Mouse (Mus musculus) neural tube, embryonic 12.5 days (tissue): Measurements from ENCODE around the gene Mesp1. TPM values are rescaled to one million over a fixed set of nuclear protein-coding genes. Genes with fewer than 3 reads are reported as not detected.
A peak's percentile ranks its signal among the peaks of the same experiment; 100 is the strongest.

ENCODE experiments used
- ATAC-seq: fragments of 200-750 bp; cut with Nextera tagmentation; 2 replicates; pipeline ENCODE4 v1.8.0; 2017; ENCODE audit warnings: low read depth, mild to moderate bottlenecking, moderate TSS enrichment, moderate library complexity; ENCODE audit not compliant: low FRiP score
- H3K27ac ChIP-seq: fragments of 300-500 bp; sonication (generic); 2 replicates; pipeline ENCODE4 v1.5.1; 2016
- H3K27me3 ChIP-seq: fragments of 300-500 bp; sonication (generic); replicated peaks from 2 replicates; pipeline ENCODE4 v1.6.1; 2016; ENCODE audit warnings: mild to moderate bottlenecking
- H3K36me3 ChIP-seq: fragments of 300-500 bp; sonication (generic); 2 replicates; pipeline ENCODE4 v1.6.1; 2016; ENCODE audit warnings: mild to moderate bottlenecking
- H3K4me1 ChIP-seq: fragments of 300-500 bp; sonication (generic); 2 replicates; pipeline ENCODE4 v1.6.1; 2016
- H3K4me2 ChIP-seq: fragments of 300-500 bp; sonication (generic); replicated peaks from 2 replicates; pipeline ENCODE4 v1.6.1; 2016; ENCODE audit warnings: mild to moderate bottlenecking
- H3K4me3 ChIP-seq: fragments of 300-500 bp; sonication (generic); 2 replicates; pipeline ENCODE4 v1.5.1; 2016
- H3K9ac ChIP-seq: fragments of 300-500 bp; sonication (generic); 2 replicates; pipeline ENCODE4 v1.6.1; 2016; ENCODE audit warnings: mild to moderate bottlenecking
- H3K9me3 ChIP-seq: fragments of 300-500 bp; sonication (generic); 2 replicates; pipeline ENCODE4 v1.6.1; 2016; ENCODE audit warnings: mild to moderate bottlenecking
- WGBS: fragments of 180-500 bp; shearing (Covaris S2); methylation state at CpG from one replicate; pipeline ENCODE4 v1.1.7; 2016; 5-methylcytosine and 5-hydroxymethylcytosine counted together
- polyA plus RNA-seq: library from polyadenylated mRNA; unstranded; fragments of >200 nt; fragmentation: Nextera tagmentation; extraction: Ambion mirVana; gene quantifications from 2 replicates; pipeline ENCODE4 v1.2.1, GENCODE M21; 2016

Mesp1 gene
- polyA plus RNA-seq, 1 experiment from 2014 or later = not detected

DNA sequence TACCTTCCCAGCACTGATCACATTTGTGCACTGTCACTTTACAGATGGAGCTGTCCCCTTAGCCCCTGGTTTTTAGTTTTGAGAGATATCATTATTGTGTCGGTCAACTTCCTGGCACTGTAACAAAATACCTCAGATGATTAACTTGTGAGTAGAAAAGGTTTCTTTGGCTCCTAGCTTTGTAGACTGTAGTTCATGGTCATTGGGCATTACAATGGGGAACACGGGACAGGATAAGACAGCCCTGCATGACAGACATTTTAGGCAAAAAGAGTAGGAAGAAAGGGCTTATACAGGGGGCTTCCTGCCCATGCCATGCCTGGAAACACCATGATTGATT is 11.1 kb downstream of the Mesp1 start:
- ATAC-seq = no peak
- H3K4me2 ChIP-seq = no peak overlapping the region
- 84% methylated on average over 2 of the region's 2 CpGs for WGBS

DNA sequence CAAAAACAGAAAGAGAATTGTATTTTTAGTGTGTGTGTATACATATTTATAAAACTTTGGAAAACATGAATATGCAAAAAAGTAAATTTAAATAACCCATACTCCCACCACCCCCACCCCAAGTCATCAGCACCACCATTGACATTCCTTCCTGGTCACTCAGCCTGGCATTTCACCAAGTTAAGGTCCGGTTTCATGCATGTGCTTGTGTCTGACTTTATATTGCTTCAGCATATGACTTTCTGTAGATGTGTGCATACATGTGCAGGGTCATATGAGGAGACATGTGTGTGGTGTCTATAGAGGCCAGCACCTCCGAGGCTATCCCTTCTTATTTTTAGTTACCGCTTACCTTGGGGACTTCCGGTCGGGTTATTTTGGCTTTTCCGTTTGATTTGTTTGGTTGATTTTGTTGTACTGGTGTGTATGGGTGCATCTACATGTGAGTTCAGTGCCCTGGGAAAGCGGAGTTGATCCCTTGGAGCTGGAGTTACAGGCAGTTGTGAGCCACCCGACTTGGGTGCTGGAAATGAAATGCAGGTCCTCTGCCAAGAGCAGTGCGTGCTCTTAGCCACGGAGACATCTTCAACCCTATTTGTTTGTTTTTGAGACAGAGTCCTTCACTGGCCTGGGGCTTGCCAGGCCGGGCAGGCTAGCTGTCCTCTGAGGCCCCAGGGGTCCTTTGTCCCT is 11.6 kb downstream of the Mesp1 start:
- H3K27me3 ChIP-seq = no peaks in the 10 kb centered on the region
- no peak for ATAC-seq
- no peak overlapping the region for H3K9ac ChIP-seq
- no peaks in the 10 kb centered on the region for H3K4me1 ChIP-seq
- H3K4me2 ChIP-seq = no peak overlapping the region
- H3K36me3 ChIP-seq = no peaks in the 10 kb centered on the region
- no peaks in the 10 kb centered on the region for H3K9me3 ChIP-seq
- 84% methylated on average over 11 of the region's 11 CpGs for WGBS
- H3K4me3 ChIP-seq = no peak overlapping the region
- no peak overlapping the region for H3K27ac ChIP-seq

More for the DNA sequence above, 11.1 kb downstream of the Mesp1 start:
- H3K27me3 ChIP-seq = no peaks in the 10 kb centered on the region
- H3K9ac ChIP-seq = no peak overlapping the region
- H3K9me3 ChIP-seq = no peaks in the 10 kb centered on the region
- H3K4me3 ChIP-seq = no peak overlapping the region
- H3K36me3 ChIP-seq = no peaks in the 10 kb centered on the region
- no peaks in the 10 kb centered on the region for H3K4me1 ChIP-seq
- H3K27ac ChIP-seq = no peak overlapping the region

DNA sequence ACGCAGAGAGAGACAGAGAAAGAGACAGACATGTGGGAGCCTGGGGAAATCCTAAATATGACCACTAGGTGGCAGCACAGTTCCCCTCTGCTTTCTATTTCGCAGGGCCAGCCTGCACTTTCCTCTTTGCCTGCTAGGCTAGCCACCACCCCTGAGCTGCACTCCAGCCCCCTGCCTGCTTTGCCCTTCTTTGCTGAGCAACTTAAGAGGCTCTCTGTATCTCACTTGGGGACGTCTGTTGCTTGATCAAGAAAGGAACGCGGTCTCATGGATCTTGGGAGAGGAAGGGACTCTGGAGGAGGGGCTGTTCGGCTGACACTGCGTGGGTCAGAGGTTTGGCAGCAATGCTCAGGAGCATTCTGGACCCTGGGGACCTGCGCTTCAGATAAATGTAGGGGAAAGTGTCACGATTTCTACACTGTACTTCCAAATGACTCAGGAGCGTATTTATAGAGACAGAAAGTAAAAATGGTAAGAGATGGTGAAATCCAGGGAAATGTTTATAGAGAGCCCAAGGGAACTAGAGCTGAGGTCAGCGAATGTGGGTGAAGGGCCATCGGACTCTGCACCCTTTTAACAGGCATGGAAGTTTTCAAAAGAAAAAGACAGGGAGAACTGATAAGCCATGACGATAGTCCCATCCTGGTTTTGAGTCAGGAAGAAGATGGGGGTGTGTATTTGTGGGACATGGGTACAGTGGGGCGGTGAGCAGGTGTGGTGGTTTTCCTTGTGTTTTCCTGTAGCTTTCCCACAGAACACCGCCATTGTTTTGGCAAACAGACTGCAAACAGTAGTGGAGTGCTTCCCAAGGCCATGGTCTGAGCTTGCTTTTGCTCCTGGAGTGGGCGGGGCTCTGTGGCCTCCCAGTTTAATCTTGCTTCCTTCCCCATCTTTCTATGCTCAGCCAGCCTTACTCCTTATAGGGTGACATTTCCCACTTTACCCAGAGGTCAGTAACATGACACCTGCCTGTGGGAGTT is 12.7 kb downstream of the Mesp1 start:
- H3K9ac ChIP-seq = 0 out of 2 replicates have a peak overlapping the region, but pooled peaks have one; percentile 30
- no peak overlapping the region for H3K27ac ChIP-seq
- no peaks in the 10 kb centered on the region for H3K36me3 ChIP-seq
- H3K9me3 ChIP-seq = no peaks in the 10 kb centered on the region
- H3K27me3 ChIP-seq = no peaks in the 10 kb centered on the region
- no peak; the same call in 1 of the 2 replicates for ATAC-seq
- peak overlapping the region; percentile 48 for H3K4me2 ChIP-seq
- no peak overlapping the region for H3K4me3 ChIP-seq
- no peaks in the 10 kb centered on the region for H3K4me1 ChIP-seq
- 32% methylated on average over 16 of the region's 16 CpGs for WGBS

DNA sequence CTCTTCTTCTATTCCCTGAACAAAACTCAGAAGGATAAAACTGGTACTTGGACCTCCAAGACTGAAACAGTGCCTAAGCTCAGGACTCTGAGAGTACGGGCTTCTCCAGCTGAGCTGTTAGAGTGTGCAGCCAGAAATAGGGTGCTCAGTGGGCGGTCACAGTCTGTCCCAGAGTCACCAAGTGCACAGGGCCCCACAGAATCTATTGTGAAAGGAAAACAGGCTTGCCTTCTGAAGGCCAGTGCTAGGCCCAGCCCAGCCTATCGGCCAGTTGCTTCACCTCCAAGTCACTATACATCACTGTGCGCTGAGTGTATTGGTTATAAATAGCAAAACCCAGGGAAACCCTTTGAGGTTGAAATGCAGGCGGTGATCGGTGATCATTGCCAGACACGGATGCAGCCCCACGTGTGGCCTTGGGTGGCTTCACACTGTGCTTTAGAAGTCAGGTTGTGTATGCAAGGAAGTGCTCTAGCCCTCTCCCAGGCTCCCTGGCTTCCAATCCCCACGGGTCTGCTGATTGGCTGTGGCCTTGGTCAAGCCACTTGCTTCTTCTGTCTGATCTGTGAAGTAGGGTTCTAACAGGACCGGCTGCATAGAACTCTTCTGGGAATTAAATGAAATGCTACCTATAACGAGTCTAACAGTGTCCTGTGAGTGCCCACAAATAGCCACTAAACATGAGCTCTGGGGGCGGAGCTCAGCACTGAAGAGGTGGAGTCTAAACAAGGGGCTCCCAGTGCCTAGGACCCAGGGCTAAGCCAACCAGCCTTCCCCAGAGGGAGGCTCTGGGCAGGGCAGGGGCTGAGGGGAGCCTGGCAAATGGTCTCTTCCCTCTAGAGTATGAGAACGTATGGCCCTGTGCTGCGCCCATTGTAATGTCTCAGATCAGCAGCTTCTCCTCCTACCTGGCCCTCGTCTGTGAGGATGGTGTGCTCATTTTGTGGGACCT is 21.8 kb downstream of the Mesp1 start:
- Histone ChIP-seq H3K4me3 (no peak overlapping the region), H3K4me1 (no peaks in the 10 kb centered on the region), H3K27ac (no peak overlapping the region), H3K9ac (no peak overlapping the region), H3K9me3 (no peaks in the 10 kb centered on the region), H3K4me2 (no peak overlapping the region), H3K36me3 (no peaks in the 10 kb centered on the region), H3K27me3 (no peaks in the 10 kb centered on the region)
- no peak for ATAC-seq
- 36% methylated on average over 15 of the region's 15 CpGs for WGBS

DNA sequence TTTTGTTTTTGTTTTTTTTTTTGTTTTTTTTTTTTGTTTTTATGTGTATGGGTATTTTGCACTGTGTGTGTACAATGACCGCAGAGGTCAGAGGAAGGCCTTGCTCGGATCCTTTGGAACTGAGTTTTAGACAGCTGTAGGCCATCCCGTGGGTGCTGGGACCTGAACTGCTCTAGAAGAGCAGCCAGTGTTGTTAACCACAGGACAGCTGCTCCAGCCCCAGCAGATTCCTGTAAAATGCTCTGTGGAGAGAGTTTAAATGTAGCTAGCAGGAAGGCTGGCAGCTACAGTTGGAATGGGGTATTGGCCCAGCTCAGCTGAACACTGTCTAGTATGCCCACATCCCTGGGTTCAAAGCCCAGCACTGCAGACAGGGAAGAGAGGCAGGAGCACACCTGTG is 23.9 kb downstream of the Mesp1 start:
- H3K9me3 ChIP-seq = no peaks in the 10 kb centered on the region
- no peak overlapping the region for H3K9ac ChIP-seq
- H3K27ac ChIP-seq = no peak overlapping the region
- ATAC-seq = no peak
- H3K4me1 ChIP-seq = no peaks in the 10 kb centered on the region
- H3K36me3 ChIP-seq = no peaks in the 10 kb centered on the region
- no peak overlapping the region for H3K4me2 ChIP-seq
- WGBS = 79% methylated on average over 3 of the region's 3 CpGs
- H3K27me3 ChIP-seq = no peaks in the 10 kb centered on the region
- no peak overlapping the region for H3K4me3 ChIP-seq

DNA sequence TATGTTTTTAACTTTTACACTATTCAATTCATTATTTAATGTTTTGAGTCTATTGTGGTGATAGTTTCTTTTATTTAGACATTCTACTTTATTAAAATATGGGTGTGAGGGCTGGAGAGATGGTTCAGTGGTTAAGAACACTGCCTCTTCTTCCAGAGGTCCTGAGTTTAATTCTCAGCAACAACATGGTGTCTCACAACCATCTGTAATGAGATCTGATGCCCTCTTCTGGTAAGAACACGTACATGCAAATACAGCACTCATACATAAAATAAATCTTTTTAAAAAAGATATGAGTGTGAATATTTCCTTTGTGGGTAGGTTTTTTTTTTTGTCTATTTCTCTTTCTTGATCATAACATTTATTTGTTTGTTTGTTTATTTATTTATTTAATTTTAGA is 27.6 kb downstream of the Mesp1 start:
- 38% methylated on average over 1 of the region's 1 CpGs for WGBS
- Histone ChIP-seq H3K4me1 (no peaks in the 10 kb centered on the region), H3K27ac (no peak overlapping the region), H3K9ac (no peak overlapping the region), H3K27me3 (no peaks in the 10 kb centered on the region), H3K4me2 (no peak overlapping the region), H3K9me3 (no peaks in the 10 kb centered on the region), H3K36me3 (no peaks in the 10 kb centered on the region), H3K4me3 (no peak overlapping the region)
- ATAC-seq = no peak

DNA sequence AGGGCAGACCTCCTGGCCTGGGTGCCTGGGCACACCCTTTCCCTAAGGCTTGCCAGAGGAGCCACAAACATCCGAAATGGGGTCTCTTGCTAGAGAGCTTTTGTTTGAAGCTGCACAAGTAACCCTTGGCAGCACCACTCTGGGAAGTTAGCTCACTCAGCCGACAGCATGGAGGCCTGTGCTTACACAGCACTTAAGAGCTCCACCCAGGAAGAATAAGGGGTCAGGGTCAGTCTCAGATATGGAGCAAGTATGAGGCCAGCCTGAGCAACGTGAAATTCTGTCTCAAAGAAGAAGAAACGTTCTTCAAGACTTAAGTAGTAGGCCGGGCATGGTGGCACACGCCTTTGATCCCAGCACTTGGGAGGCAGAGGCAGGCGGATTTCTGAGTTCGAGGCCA is 31.5 kb downstream of the Mesp1 start:
- Histone ChIP-seq H3K4me3 (no peak overlapping the region), H3K4me2 (no peak overlapping the region), H3K4me1 (no peaks in the 10 kb centered on the region), H3K36me3 (no peaks in the 10 kb centered on the region), H3K9ac (no peak overlapping the region), H3K27me3 (no peaks in the 10 kb centered on the region), H3K9me3 (no peaks in the 10 kb centered on the region), H3K27ac (no peak overlapping the region)
- WGBS = 85% methylated on average over 8 of the region's 8 CpGs
- ATAC-seq = no peak

DNA sequence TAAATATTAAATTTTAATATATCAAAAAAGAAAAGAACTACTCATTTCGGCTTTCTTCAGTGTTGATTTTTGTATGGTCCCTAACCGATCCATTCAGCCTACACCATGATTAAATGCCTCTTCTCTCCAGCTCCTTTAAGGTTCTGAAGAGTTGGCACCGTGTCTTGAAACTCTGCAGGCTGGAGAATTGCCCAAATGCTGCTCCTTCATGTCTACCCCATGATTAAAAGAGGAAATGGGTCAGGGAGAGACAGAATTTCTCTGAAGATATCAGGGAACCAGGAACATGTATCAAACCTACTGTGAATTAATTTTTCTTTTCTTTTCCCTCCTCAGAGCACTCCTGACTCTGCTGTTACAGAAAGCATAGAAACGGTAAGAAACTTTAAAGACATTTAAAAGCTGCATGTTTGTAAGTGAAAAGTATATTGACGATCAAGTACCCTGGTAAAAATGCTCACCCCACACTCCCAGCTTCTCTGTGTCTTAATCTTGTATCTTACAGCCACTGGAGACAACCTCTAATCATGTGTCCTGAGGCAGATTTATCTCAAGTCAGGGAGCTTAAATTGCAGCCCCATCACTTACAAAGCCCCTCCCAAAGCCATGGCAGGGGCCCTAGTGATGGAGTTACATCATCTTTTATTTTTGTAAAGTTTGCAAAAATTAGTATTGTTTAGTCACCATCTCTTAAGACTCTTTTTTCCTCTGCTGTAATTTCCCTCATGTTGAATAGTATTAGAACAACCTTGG is 32.3 kb downstream of the Mesp1 start:
- Histone ChIP-seq H3K4me2 (no peak overlapping the region), H3K9me3 (no peaks in the 10 kb centered on the region), H3K36me3 (no peaks in the 10 kb centered on the region), H3K27me3 (no peaks in the 10 kb centered on the region), H3K27ac (no peak overlapping the region), H3K9ac (no peak overlapping the region), H3K4me1 (no peaks in the 10 kb centered on the region), H3K4me3 (no peak overlapping the region)
- 84% methylated on average over 5 of the region's 5 CpGs for WGBS
- ATAC-seq = no peak

DNA sequence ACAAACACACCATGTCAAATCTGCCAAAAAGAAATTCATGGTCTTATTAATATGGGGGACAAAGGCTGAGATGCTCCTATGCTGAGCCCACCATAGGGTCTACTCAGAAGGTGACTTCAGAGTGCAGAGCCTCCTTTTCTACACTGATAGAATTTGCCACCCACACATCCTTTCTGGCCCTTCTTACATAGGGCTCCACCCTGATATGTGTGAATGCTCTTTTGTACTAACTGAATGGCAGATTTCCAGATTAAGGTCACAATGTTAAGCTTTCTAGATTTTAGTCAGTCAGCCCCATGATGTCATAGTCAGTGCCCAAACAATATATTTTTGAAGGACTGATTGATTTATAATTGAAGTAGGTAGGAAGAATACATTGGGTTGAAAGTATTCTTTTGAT is 33.8 kb downstream of the Mesp1 start:
- Histone ChIP-seq H3K9ac (no peak overlapping the region), H3K36me3 (no peaks in the 10 kb centered on the region)
- no peak for ATAC-seq

DNA sequence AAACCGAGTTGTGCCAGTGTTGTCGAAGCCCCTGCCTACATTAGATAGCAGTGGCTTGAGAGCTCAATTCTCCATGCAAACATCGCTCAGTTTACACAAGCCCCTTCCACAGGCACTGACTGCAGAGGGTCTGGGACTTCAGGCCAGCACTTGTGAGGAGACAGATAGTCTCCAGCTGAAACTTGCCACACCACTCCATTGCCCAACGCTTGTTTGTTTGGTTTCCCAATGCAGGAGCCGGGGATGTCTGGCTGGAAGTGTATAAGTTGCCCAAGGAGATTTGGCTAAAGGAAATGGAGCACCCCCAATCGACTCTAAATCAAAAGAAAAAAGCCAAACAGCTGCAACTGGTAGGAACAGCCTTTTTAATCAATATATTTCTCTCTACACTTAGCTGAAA is 35.4 kb downstream of the Mesp1 start:
- Histone ChIP-seq H3K36me3 (no peaks in the 10 kb centered on the region), H3K4me3 (no peak overlapping the region), H3K9ac (no peak overlapping the region), H3K9me3 (no peaks in the 10 kb centered on the region), H3K4me1 (no peaks in the 10 kb centered on the region), H3K27me3 (no peaks in the 10 kb centered on the region), H3K4me2 (no peak overlapping the region), H3K27ac (no peak overlapping the region)
- 81% methylated on average over 6 of the region's 6 CpGs for WGBS
- no peak for ATAC-seq

More for the DNA sequence above, 33.8 kb downstream of the Mesp1 start:
- no peak overlapping the region for H3K27ac ChIP-seq
- H3K9me3 ChIP-seq = no peaks in the 10 kb centered on the region
- H3K4me1 ChIP-seq = no peaks in the 10 kb centered on the region
- H3K4me2 ChIP-seq = no peak overlapping the region
- H3K4me3 ChIP-seq = no peak overlapping the region
- no peaks in the 10 kb centered on the region for H3K27me3 ChIP-seq

DNA sequence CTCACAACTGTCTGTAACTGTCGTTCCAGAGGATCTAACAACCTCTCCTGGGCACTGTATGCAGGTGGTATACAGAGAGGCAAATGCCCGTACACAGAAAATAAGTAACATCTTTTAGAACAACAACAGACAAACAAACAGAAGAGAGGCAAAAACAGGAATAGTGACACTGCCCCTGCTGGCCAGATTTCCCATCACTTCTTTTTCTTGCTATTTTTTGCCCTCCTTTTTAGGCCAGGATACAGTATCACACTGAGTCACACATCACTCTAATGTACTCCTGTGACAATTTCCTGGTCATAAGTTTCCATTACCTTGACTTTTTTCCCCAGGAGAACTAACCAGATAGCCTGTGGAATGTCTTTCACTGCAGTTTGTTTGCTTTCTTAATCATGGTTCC is 37.3 kb downstream of the Mesp1 start:
- no peaks in the 10 kb centered on the region for H3K4me1 ChIP-seq
- 57% methylated on average over 2 of the region's 2 CpGs for WGBS
- H3K9me3 ChIP-seq = no peaks in the 10 kb centered on the region
- H3K9ac ChIP-seq = no peak overlapping the region
- H3K4me2 ChIP-seq = no peak overlapping the region
- no peaks in the 10 kb centered on the region for H3K27me3 ChIP-seq
- no peak overlapping the region for H3K27ac ChIP-seq
- H3K4me3 ChIP-seq = no peak overlapping the region
- H3K36me3 ChIP-seq = no peaks in the 10 kb centered on the region
- ATAC-seq = no peak
